Mouse (Mus musculus) mouse embryonic stem cell (cell line): ENCODE results near the gene Olfr839-ps1.

Experiments
- in situ Hi-C, 2 experiments: fragments of 300-500 bp; cut with MboI; formaldehyde crosslinking; loops; 1 replicate in 1 of 2; 3 replicates in 1 of 2; pipeline ENCODE4 v1.14.3; 2019 to 2020; ENCODE audit warnings: low sequenced_read_pairs in 2 of 2, low pct_unique_long_range_greater_than_20kb in 1 of 2, mixed read lengths in 1 of 2; ENCODE audit not compliant: unreplicated experiment in 1 of 2

The Olfr839-ps1 gene

DNA sequence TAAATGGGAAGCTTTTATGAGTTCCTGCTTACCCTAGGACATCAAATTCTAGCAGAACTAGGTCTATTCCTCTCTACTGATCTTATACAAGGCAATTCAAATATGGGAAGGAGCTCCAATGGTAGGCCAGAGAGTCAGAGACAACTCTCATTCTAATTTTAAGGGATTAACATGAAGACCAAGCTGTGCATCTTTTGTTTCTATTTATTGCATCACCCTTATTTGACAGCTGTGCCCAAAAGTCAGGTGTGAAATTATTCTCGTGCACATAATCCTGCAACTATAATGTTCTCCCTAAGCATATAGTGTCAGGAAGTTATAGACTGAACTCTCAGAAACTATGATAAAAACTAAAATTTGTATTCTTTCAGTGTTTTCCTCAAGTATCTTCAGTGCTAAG, at the start of gene Olfr839-ps1:
TSS of gene Olfr839-ps1 (minus strand) at position 101 of the 400 bp plus-strand sequence.
- in situ Hi-C loops = no loop called here

DNA sequence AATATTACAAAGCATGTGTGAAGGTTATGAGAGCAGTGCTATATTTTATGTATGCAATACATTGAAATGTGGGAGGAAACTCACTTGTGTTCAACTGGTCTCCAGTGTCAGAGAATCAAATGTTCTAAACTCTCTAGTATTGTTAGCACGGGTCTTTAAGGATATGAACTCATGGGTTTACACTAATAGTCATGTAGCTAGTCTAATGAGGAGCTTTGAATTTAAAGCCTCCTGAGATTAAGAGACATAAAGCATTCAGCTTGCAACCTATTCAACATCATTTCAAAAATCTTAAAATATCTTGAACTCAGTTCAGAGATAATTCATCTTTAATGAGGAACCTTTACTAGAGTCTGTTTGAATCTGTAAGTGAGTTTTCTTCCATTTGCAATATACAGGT, 41.1 kb downstream of the Olfr839-ps1 start, which contains the start of gene Olfr837:
TSS of gene Olfr837 (plus strand) at position 301 of the 400 bp plus-strand sequence.
- in situ Hi-C loops = no loop called here

DNA sequence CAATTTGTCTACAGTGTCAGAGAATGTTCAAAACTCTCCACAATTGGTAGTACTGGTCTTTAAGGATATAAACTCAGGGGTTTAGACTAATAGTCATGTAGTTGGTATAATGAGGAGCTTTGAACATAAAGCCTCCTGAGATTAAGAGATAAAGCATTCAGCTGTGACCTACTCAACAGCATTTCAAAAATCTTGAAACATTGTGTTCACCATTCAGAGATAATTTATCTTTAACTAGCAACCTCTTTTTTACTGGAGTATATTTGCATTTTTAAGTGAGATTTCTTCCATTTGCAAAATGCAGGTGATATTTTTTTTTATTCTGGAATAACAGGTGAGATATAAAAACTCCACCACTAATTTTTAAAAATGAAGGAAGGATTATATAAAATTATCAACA, 57.0 kb downstream of the Olfr839-ps1 start, which contains the start of gene Olfr836:
TSS of gene Olfr836 (plus strand) at position 301 of the 400 bp plus-strand sequence.
- in situ Hi-C loops = no loop called here
